Mouse (Mus musculus) skeletal muscle tissue, adult 2 months (tissue): ENCODE data around the gene Smgc.
"Not testable (repeated sequence)": the region's sequence is repeated elsewhere in the genome, so short reads cannot be mapped to it uniquely, and the experiment has no call there.

ENCODE experiments used
- DNase-seq: peaks from one replicate; pipeline ENCODE4 v3.0.0-alpha.2; 2012; ENCODE audit warnings: low read depth, low spot score

The Smgc gene

DNA sequence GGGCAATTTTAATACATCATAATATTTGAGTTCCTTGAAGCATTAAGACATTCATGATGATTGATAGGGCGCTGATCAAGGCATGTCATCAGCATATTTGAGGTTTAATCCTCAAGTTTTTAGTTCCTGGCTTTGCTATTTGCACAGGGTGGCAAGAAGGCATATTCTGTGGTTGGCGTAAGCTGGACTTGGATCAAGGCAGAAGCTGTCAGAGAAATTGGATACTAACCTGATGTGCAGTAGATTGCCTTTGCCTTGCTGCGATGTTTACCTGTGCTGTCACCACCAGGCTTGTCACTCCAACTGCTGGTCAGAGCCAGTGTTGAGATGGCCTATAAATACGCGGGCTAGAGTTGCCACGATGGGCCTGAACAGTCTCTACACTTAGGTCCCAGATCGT is at the start of gene Smgc:
Gene Smgc (plus strand): TSS at position 301 of the 400 bp plus-strand sequence.
- no peak for DNase-seq

DNA sequence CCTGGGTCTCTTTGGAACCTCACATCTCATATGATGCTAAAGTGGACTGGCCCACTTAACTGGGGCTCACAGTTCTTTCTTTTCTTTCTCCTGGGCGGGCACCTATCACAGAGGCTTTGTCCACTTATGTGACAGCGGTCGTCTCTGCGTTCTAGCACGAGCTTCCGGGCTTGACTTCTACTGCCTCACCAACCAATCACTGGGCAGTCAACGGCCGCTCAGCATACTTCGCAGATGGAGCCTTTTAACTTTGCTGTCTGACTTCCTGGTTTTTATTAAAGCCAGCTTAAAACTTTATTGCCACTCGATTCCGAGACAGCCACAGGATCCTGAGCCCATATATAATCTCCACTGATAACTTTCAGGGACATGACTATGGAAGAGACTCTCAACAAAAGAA is 49.7 kb upstream of the Smgc start:
- no peak for DNase-seq

DNA sequence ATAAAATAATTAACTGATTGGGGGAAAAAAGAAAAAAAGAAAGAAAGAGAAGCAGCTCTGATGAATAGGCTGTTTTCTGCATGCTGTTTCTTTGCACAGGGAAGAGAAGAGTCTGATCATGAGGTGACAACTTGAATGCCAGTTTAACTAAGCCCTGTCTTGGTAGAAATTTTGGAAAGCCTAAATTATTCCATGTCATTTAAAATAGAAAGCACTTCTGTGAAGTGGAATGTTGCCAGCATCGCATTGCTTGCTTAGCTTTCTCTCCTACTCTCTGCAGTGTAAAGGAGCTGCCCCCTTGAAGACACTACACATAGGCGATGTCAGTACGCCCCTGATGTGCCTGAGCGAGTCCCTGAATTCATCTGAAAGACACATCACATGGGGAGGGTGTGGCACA is 31.6 kb upstream of the Smgc start:
- DNase-seq, result no peak

DNA sequence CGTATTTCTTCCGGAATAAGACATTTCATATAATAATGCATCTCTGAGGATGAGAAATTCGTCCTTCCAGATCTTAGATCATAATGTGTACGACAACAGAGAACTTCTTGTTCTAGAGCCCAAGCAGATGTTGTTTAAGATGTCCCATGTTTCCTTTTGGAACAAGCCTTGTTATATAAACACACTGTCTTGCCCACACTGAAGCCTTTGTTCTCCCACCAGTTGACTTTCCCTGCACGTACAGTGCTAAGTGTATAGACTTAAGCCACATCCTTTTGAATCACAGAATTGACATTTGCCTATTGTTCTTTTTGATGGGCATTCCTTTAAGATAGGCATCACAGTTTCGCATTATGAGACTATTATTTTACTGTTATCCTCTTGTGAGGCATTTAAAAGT is 2.7 kb upstream of the Smgc start:
- no peak for DNase-seq

DNA sequence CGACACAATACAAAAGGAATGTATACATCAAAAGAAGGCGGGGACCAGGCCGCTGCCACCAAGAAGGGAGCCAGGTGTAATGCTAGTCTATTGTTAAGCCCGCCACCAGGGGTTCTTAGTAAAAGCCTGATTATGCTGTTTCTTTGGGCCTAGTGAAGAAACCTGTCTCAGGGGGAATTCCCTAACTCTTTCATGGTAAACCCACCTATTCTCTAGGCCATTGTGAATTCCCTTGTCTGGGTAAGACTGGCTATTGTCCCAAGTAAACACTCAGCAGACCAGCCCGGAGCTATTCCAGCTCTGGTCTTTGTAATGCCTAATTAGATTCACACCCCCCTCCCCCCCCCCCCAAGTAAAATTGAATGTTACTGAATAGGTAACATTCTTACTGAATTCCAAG is 26.1 kb downstream of the Smgc start:
- DNase-seq, result not testable (repeated sequence)

DNA sequence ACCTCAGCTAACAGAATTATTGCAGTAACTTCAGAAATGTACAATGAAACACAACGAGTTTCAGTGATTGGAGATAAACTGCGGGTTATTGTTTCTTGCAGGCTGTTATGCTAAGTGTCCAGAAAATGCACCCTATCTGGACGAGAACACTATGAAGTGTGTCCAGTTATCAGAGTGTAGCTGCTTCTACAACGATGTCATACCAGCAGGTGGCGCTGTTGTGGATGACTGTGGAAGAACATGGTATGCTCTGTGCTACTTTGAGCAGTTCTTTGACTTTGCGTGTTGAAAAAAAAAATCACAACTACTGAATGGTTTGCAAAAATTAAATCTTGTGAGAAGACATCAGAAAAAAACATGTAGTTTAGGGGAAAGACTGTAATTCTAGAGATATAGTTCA is 62.2 kb downstream of the Smgc start:
- DNase-seq, result no peak

DNA sequence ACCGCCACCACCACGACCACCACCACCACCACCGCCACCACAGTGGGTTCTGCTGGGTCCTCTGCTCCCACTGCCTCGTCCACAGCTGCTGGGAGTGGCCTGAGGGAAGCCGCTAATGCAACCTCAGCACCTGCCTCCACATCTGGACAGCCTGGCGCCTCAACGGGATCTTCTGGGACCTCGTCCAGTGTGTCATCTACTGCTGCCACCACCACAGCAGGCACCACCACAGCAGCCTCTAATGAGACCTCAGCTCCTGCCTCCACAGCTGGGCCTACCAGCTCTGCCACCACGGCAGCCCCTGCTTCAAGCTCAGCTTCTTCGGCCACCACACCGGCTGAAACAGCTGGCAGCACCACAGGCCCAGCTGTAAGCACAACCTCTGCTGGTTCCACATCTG is 69.0 kb downstream of the Smgc start:
- DNase-seq, result not testable (repeated sequence)
